23 mouse cellular contexts compared by ENCODE assay signal in the genomic region with DNA sequence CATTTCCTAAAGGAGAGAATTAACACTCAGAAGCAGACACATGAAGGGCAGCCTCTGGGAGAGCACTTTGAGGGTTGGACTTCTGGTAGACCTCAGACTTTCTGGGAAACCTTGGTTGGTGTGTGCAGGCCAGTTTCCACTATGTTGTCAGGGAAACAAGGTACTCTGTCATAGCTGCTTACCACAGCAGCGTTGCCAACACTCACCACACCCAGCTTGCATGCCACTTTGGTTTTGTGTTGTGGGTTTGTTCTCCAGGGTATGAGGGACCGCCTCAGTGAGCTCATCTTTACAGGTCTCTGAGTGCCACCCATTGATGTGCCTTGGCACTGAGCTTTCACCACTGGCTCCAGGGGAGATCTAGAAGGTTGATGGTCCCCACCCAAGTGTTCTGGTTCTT.
DNase-seq lines count a peak whose midpoint lies in the region; ATAC-seq lines count a peak whose summit lies in the region.
"Had no signal": no experiment of that assay in that cellular context is flagged by ENCODE, and none has a peak within 500 bp of the region (broad histone marks: within the 10 kb centered on the region; RNA-seq: fewer than 3 reads in every experiment).

No protein-coding gene starts in this region.

- H3K27me3 ChIP-seq in embryonic facial prominence, embryonic 14.5 days (replicated peaks; ENCODE audit: control insufficient read depth, insufficient read depth, low read length), result no peaks in the 10 kb centered on the region
- H3K27me3 ChIP-seq in embryonic facial prominence, embryonic 10.5 days (replicated peaks; ENCODE audit: low read depth, poor library complexity, severe bottlenecking), result no peaks in the 10 kb centered on the region
- H3K27me3 ChIP-seq in neural tube, embryonic 15.5 days (replicated peaks), result no peaks in the 10 kb centered on the region
- H3K27me3 ChIP-seq: heart, embryonic 13.5 days; limb, embryonic 13.5 days; midbrain, embryonic 13.5 days had no signal

- no peak overlapping the region for H3K4me2 ChIP-seq in embryonic facial prominence, embryonic 14.5 days (ENCODE audit: low read depth, low read length)
- no peak overlapping the region for H3K4me2 ChIP-seq in neural tube, embryonic 15.5 days
- H3K4me2 ChIP-seq: heart, embryonic 13.5 days; limb, embryonic 13.5 days; midbrain, embryonic 13.5 days had no signal

- WGBS in embryonic facial prominence, embryonic 14.5 days, result 87% methylated on average over 2 of the region's 2 CpGs
- WGBS in embryonic facial prominence, embryonic 10.5 days, result 81% methylated on average over 2 of the region's 2 CpGs
- 80% methylated on average over 2 of the region's 2 CpGs for WGBS in neural tube, embryonic 15.5 days

- no peaks in the 10 kb centered on the region for H3K9me3 ChIP-seq in embryonic facial prominence, embryonic 14.5 days (ENCODE audit: control insufficient read depth, low read length)
- no peaks in the 10 kb centered on the region for H3K9me3 ChIP-seq in embryonic facial prominence, embryonic 10.5 days
- no peaks in the 10 kb centered on the region for H3K9me3 ChIP-seq in neural tube, embryonic 15.5 days (replicated peaks)
- H3K9me3 ChIP-seq: G1E; heart, embryonic 13.5 days; limb, embryonic 13.5 days; midbrain, embryonic 13.5 days had no signal

- no peaks in the 10 kb centered on the region for H3K36me3 ChIP-seq in embryonic facial prominence, embryonic 14.5 days (ENCODE audit: control insufficient read depth, insufficient read depth, low read length)
- no peaks in the 10 kb centered on the region for H3K36me3 ChIP-seq in embryonic facial prominence, embryonic 10.5 days (replicated peaks)
- no peaks in the 10 kb centered on the region for H3K36me3 ChIP-seq in neural tube, embryonic 15.5 days
- H3K36me3 ChIP-seq: G1E; heart, embryonic 13.5 days; limb, embryonic 13.5 days; midbrain, embryonic 13.5 days had no signal

- H3K4me3 ChIP-seq in embryonic facial prominence, embryonic 14.5 days (ENCODE audit: low read depth, low read length), result no peak overlapping the region
- no peak overlapping the region for H3K4me3 ChIP-seq in embryonic facial prominence, embryonic 10.5 days
- no peak overlapping the region for H3K4me3 ChIP-seq in neural tube, embryonic 15.5 days (replicated peaks)
- H3K4me3 ChIP-seq: heart, embryonic 13.5 days; limb, embryonic 13.5 days; midbrain, embryonic 13.5 days had no signal

- no peak for ATAC-seq in embryonic facial prominence, embryonic 14.5 days (ENCODE audit: low read depth)
- ATAC-seq in megakaryocyte progenitor cell, adult 5-6 weeks (replicated peaks; ENCODE audit: poor library complexity), result peak; percentile 6; the same call in 1 of the 2 replicates
- ATAC-seq in neural tube, embryonic 15.5 days (ENCODE audit: low FRiP score), result no peak
- ATAC-seq: hindbrain, postnatal 0 days; midbrain, embryonic 13.5 days had no signal

- H3K9ac ChIP-seq in embryonic facial prominence, embryonic 14.5 days (ENCODE audit: low read depth, low read length), result no peak overlapping the region
- H3K9ac ChIP-seq in neural tube, embryonic 15.5 days (replicated peaks), result no peak overlapping the region
- H3K9ac ChIP-seq: heart, embryonic 13.5 days; limb, embryonic 13.5 days; midbrain, embryonic 13.5 days had no signal

- H3K4me1 ChIP-seq in embryonic facial prominence, embryonic 14.5 days (ENCODE audit: control insufficient read depth, insufficient read depth, low read length), result no peaks in the 10 kb centered on the region
- no peaks in the 10 kb centered on the region for H3K4me1 ChIP-seq in embryonic facial prominence, embryonic 10.5 days
- no peaks in the 10 kb centered on the region for H3K4me1 ChIP-seq in neural tube, embryonic 15.5 days
- H3K4me1 ChIP-seq: heart, embryonic 13.5 days; limb, embryonic 13.5 days; midbrain, embryonic 13.5 days had no signal

- peak; percentile 29 for DNase-seq in embryonic facial prominence, embryonic 14.5 days (ENCODE audit: low spot score)
- DNase-seq in embryonic facial prominence, embryonic 10.5 days (ENCODE audit: low spot score), result no peak
- DNase-seq in thymus, postnatal 36 days, result peak; percentile 3 to 9
- DNase-seq in thymus, postnatal 4 days, result no peak
- DNase-seq in right cerebral cortex, postnatal 36 days (ENCODE audit: low spot score in 2 of 2), result no peak
- no peak for DNase-seq in kidney, postnatal 14 days
- DNase-seq: adrenal gland, adult 8-10 months; B cell, adult 2 months; cerebellum, adult 11 months; cerebellum, postnatal 36 days; heart, adult 11 months; heart, postnatal 4 days; kidney, adult 18-20 months; kidney, postnatal 36 days; layer of hippocampus, adult 9-11 months; lung, postnatal 14 days had no signal

- no peak overlapping the region for H3K27ac ChIP-seq in embryonic facial prominence, embryonic 14.5 days (replicated peaks; ENCODE audit: low read depth, low read length)
- H3K27ac ChIP-seq in embryonic facial prominence, embryonic 10.5 days (replicated peaks), result no peak overlapping the region
- no peak overlapping the region for H3K27ac ChIP-seq in neural tube, embryonic 15.5 days (replicated peaks)
- H3K27ac ChIP-seq: heart, embryonic 13.5 days; hindbrain, postnatal 0 days; limb, embryonic 13.5 days; midbrain, embryonic 13.5 days had no signal

Comparison
In these comparisons a context has a peak if more than half of its experiments do, and no peak if none do; other contexts are left out.
1. DNase-seq: peak in embryonic facial prominence, embryonic 14.5 days (single experiment) and thymus, postnatal 36 days (2 of 2); none in embryonic facial prominence, embryonic 10.5 days (single experiment), thymus, postnatal 4 days (single experiment), right cerebral cortex, postnatal 36 days (0 of 2) and kidney, postnatal 14 days (single experiment).